Mouse (Mus musculus): Measurements from ENCODE around the gene A630089N07Rik. TPM values are rescaled to one million over a fixed set of nuclear protein-coding genes. Genes with fewer than 3 reads are reported as not detected.
"Not testable (repeated sequence)": the region's sequence is repeated elsewhere in the genome, so short reads cannot be mapped to it uniquely, and the experiment has no call there.

A630089N07Rik gene
- polyA plus RNA-seq, 1 experiment, result 0.08 TPM

GRCm38 (mm10) chr16:97996616-97997382 is 85.5 kb downstream of the A630089N07Rik start, which contains the start of gene B230307C23Rik:
B230307C23Rik (plus strand) TSS chr16:97997315.
- H3K9me3 ChIP-seq, result peaks cover 13% of the 10 kb centered on the region
- peak within 1 kb of the TSS; percentile 94 for H3K4me3 ChIP-seq (replicated peaks)
- H3K27me3 ChIP-seq (replicated peaks), result no peaks in the 10 kb centered on the region
- peaks cover 26% of the 10 kb centered on the region for H3K36me3 ChIP-seq (replicated peaks; ENCODE audit: low read length)
- peaks cover 58% of the 10 kb centered on the region for H3K4me1 ChIP-seq
- TF ChIP-seq GATA1 (IDR thresholded peaks at IDR 0.05; ENCODE audit: borderline replicate concordance, low read length) (no peak), FLI1 (IDR thresholded peaks at IDR 0.05; ENCODE audit: low read length) (no peak)

GRCm38 (mm10) chr16:97995849-97996615 is 86.2 kb downstream of the A630089N07Rik start:
- Histone ChIP-seq H3K27me3 (replicated peaks) (no peaks in the 10 kb centered on the region), H3K9me3 (peaks cover 9% of the 10 kb centered on the region), H3K4me3 (replicated peaks) (peak overlapping the region; percentile 94), H3K36me3 (replicated peaks; ENCODE audit: low read length) (peaks cover 18% of the 10 kb centered on the region), H3K4me1 (peaks cover 58% of the 10 kb centered on the region)
- TF ChIP-seq FLI1 (IDR thresholded peaks at IDR 0.05; ENCODE audit: low read length) (no peak), GATA1 (IDR thresholded peaks at IDR 0.05; ENCODE audit: borderline replicate concordance, low read length) (no peak)

GRCm38 (mm10) chr16:97992477-97992876 is 89.8 kb downstream of the A630089N07Rik start:
- H3K9me3 ChIP-seq; H3K27me3 ChIP-seq (replicated peaks); H3K4me3 ChIP-seq (replicated peaks); H3K36me3 ChIP-seq (replicated peaks; ENCODE audit: low read length): not testable (repeated sequence)
- peaks cover 32% of the 10 kb centered on the region for H3K4me1 ChIP-seq

- H3K4me3 ChIP-seq (replicated peaks), result no peak overlapping the region
- peaks cover 29% of the 10 kb centered on the region for H3K4me1 ChIP-seq
- no peak for TF ChIP-seq GATA1 (IDR thresholded peaks at IDR 0.05; ENCODE audit: borderline replicate concordance, low read length)
- TF ChIP-seq FLI1 (IDR thresholded peaks at IDR 0.05; ENCODE audit: low read length), result no peak
- H3K36me3 ChIP-seq (replicated peaks; ENCODE audit: low read length), result no peaks in the 10 kb centered on the region
- H3K9me3 ChIP-seq, result peaks cover 5% of the 10 kb centered on the region
- no peaks in the 10 kb centered on the region for H3K27me3 ChIP-seq (replicated peaks)
Measured at GRCm38 (mm10) chr16:97991517-97991916, 90.7 kb downstream of the A630089N07Rik start.

GRCm38 (mm10) chr16:97984589-97984988 is 97.7 kb downstream of the A630089N07Rik start:
- Histone ChIP-seq H3K4me1 (peaks cover 12% of the 10 kb centered on the region; the same call in 1 of the 2 replicates), H3K9me3 (peaks cover 5% of the 10 kb centered on the region), H3K4me3 (replicated peaks) (no peak overlapping the region), H3K36me3 (replicated peaks; ENCODE audit: low read length) (no peaks in the 10 kb centered on the region), H3K27me3 (replicated peaks) (peaks cover 2% of the 10 kb centered on the region)
- TF ChIP-seq GATA1 (IDR thresholded peaks at IDR 0.05; ENCODE audit: borderline replicate concordance, low read length) (no peak), FLI1 (IDR thresholded peaks at IDR 0.05; ENCODE audit: low read length) (no peak)

- H3K36me3 ChIP-seq (replicated peaks; ENCODE audit: low read length), result no peaks in the 10 kb centered on the region
- no peak for TF ChIP-seq GATA1 (IDR thresholded peaks at IDR 0.05; ENCODE audit: borderline replicate concordance, low read length)
- TF ChIP-seq FLI1 (IDR thresholded peaks at IDR 0.05; ENCODE audit: low read length), result no peak
Measured at GRCm38 (mm10) chr16:97981362-97981761, 100.9 kb downstream of the A630089N07Rik start.

GRCm38 (mm10) chr16:97977722-97978121 is 104.5 kb downstream of the A630089N07Rik start:
- Histone ChIP-seq H3K4me1 (peaks cover 17% of the 10 kb centered on the region), H3K36me3 (replicated peaks; ENCODE audit: low read length) (no peaks in the 10 kb centered on the region), H3K4me3 (replicated peaks) (no peak overlapping the region), H3K9me3 (no peaks in the 10 kb centered on the region), H3K27me3 (replicated peaks) (no peaks in the 10 kb centered on the region)
- no peak for TF ChIP-seq GATA1 (IDR thresholded peaks at IDR 0.05; ENCODE audit: borderline replicate concordance, low read length)
- no peak for TF ChIP-seq FLI1 (IDR thresholded peaks at IDR 0.05; ENCODE audit: low read length)

More at GRCm38 (mm10) chr16:97981362-97981761, 100.9 kb downstream of the A630089N07Rik start:
- H3K27me3 ChIP-seq (replicated peaks), result peaks cover 2% of the 10 kb centered on the region
- no peak overlapping the region for H3K4me3 ChIP-seq (replicated peaks)
- H3K9me3 ChIP-seq, result no peaks in the 10 kb centered on the region
- peaks cover 21% of the 10 kb centered on the region for H3K4me1 ChIP-seq

GRCm38 (mm10) chr16:97977277-97977676 is 105.0 kb downstream of the A630089N07Rik start:
- peaks cover 17% of the 10 kb centered on the region for H3K4me1 ChIP-seq
- H3K4me3 ChIP-seq (replicated peaks), result no peak overlapping the region
- TF ChIP-seq FLI1 (IDR thresholded peaks at IDR 0.05; ENCODE audit: low read length) (no peak), GATA1 (IDR thresholded peaks at IDR 0.05; ENCODE audit: borderline replicate concordance, low read length) (no peak)
- no peaks in the 10 kb centered on the region for H3K9me3 ChIP-seq
- no peaks in the 10 kb centered on the region for H3K27me3 ChIP-seq (replicated peaks)
- no peaks in the 10 kb centered on the region for H3K36me3 ChIP-seq (replicated peaks; ENCODE audit: low read length)

GRCm38 (mm10) chr16:97963956-97964540 is 118.2 kb downstream of the A630089N07Rik start:
- Histone ChIP-seq H3K9me3 (no peaks in the 10 kb centered on the region), H3K27me3 (replicated peaks) (no peaks in the 10 kb centered on the region), H3K4me3 (replicated peaks) (no peak overlapping the region), H3K36me3 (replicated peaks; ENCODE audit: low read length) (peaks cover 3% of the 10 kb centered on the region), H3K4me1 (peaks cover 39% of the 10 kb centered on the region)
- TF ChIP-seq GATA1 (IDR thresholded peaks at IDR 0.05; ENCODE audit: borderline replicate concordance, low read length) (no peak), FLI1 (IDR thresholded peaks at IDR 0.05; ENCODE audit: low read length) (no peak)

All from megakaryocyte, embryonic 14.5 days (primary cell).